Mouse (Mus musculus): ENCODE measurements around the gene Tnk1.

Tnk1 gene

DNA sequence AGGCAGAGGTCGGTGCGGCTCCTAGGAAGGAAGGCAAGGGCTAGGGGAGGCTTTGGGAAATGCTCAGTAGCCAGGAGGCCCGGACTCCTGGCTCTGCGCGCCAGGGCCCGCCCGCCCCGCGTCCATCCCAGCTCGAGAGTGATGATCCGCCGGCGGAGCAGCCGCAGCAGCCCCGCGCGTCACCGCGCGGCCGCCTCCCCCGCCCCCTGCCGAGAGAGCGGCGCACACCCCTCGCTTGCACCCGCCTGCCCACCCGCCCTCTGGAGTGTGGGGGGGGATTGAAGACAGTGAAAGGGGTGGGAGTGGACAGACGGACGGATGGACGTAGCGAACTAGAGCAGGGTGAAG lies 21.0 kb downstream of the Tnk1 start, which contains the start of gene Nlgn2:
TSS of gene Nlgn2 (minus strand) at position 181 of the 348 bp plus-strand sequence.
- no peak for DNase-seq

DNA sequence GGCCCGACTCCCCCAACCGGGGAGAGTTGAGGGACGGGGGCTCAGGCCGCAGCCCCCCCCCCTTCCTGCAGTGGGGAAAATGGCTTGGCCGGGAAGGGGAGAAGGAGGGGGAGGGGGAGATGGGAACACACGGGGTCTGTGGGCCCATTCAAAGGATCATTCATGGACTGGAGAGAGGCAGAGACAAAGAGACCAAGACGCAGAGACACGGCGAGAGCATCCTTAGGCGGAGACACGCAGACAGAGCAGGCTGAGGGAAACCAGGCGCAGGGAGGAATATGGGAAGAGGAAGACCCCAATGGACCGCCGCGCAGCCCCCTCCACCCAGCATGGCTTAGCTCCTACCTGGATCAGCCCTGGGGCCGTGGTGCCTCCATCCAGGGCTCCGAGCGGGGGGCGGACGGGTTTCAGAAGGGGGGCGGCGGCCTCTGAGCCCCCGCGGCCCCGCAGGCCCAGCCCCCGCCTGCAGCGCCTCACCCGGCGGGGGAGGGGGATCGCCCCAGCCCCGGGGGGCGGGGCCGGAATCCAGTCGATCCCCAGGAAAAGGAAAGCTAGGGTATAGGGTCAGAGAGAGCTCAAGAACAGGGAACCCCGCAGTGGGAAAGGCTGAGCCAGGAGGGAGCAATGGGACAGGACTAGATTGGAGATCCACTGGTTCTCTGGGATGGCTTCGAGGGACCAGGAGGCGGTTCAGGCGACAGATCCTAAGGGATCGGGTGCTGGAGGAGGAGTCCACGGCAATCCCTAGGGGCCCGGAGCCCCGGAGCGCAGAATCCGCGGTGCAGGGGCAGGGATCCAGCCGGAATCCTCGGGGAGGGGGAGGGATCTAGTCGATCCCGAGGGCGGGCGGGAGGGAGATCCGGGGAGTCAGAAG lies 21.6 kb downstream of the Tnk1 start:
- DNase-seq: peak; percentile 98

DNA sequence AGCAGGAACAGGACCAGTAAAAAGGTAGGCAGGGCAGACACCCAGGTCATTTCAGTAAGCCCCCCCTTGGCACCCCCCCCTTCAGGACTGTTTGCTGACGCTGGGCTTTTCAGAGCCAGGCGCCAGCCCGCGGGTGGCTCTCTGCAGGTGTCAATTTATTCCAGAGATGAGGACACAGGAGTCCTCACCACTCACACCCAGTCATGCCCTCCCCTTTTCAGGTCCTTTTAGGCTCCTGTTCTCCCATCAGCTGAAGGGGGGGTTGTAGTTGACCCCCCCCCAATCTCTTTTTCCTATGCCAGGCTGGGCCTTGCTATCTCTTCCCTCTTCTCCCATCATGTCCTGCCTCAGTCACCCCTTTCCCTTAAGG lies 22.6 kb downstream of the Tnk1 start:
- no peak for DNase-seq

DNA sequence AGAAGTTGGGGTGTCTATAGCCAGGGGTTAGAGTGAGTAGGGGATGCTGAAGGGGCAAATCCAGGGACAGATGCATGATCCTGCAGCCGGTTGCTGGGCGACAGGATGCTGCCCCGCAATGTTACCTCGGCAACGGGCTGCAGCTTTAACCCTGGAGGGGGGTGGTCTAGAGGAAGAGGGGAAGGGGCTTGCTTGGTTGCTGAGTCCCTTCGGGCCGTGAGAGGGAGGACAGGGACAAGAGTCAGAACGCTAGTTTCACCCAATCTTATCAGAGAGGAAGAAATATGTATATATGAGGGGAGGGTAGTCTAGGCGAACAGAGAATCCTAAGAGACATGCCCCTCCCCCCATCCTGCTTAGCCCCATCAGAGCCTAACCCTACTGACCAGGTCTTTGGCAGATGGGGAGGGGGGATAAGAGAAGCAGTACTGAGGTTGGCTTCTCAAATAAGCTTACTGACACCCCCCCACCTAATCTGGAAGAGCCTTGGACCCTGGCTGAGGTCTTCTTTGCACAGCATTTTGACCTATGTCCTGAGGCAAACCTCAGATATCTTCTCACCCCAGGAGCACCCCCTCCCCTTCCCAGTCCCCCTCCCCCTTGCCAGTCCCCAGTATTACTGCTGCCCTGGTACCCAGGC lies 23.1 kb downstream of the Tnk1 start:
- DNase-seq: no peak

DNA sequence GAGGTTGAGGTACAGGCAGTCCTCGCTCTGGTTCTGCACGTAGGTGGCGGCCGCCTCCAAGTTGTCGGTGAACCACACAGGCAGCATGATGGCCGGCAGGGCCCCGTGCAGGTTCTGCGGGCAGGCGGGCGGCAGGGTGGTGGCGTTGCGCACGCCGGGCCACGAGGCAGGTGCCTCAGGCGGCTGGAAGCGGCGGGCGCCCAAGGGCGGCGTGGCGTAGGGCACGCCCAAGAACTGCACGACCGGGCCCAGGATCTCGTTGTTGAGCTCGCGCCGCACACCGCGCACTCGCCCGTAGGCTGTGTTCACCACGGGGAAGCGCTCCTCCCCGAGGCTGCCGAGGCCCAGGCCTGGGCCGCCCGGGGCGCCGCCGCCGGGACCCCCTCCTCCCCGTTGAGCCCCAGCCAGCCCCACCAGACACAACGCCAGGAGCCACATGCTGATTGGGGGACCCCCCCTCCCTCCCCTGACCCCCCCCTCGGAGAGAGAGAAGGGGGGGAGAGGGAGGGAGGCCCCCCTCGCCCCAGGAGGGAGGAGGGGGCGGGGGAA lies 24.5 kb downstream of the Tnk1 start:
- DNase-seq: no peak

DNA sequence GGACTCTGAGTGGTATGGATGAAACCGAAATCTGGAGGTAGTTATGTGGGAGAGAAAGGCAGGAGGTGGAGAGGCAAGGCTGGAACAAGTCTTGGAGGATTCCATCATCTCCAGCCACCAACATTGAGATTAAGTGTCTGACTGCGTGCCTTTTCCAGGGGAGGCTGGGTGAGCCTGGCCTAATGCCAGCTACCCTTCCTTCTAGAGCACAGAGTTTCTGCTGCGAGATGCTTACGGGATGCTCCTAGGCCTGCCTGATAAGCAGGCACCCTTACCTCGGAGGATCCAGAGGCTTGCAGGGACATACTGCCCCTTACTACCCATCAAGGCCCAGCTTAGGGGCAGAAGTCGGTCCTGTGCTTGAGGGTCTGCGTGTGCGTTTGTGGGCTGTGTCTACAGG lies 25.0 kb downstream of the Tnk1 start:
- DNase-seq: no peak

DNA sequence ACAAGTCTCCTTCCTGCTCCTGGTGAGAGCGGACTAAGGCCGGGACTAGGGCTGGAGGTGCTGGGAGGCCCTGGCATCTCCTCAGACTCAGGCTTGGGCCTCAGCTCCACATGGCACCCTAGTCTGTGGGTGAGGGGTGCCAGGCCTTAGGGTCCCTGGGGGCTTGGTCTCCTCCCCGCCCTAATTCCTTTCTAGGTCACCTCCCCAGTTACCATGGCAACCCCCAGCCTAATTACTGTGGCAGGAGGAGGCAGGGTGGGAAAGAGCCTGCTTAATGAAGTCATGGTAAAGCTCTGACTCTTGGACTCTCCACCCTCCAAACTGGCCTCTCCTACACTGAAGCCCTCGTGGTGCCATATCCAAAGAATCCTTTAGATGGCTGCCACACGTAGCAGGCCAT lies 29.7 kb downstream of the Tnk1 start:
- DNase-seq: no peak

DNA sequence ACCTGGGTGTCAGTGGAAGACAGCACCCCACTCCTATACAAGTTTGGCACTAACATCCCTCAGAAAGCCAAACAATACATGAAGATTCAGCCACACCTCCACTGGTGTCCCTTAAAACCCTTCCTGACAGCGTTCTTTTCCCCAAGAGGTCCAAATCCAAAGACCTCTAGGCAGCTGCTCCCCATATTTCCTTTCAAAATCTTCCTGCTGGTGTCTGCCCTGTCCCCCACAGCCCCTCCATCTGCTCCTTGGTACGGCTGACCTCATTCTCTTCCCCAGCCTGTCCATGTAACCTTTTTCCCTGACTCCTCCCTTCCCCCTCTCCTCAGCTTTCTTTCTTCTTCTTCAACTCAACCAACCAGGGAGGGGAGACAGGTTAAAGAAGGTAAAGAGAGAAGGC lies 35.1 kb downstream of the Tnk1 start:
- no peak for DNase-seq

DNA sequence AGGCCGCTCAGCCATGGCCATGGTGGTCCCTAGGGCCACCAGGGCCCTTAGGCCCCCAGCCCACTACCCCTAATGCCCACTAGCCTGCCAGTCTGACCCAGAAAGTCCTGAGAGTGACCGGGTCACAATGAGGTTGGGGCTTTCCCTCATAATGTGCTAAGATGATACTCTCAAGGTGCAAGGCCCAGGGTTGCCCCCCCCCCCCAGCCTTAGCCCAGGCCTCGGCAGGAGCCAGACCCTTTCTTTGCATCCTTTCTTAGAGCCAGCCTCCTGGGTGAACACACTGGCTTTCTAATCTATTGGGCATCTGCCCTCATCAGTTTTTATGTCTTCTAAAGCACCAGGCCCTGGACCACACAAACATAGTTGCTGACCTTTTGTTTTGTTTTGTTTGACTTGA lies 36.5 kb downstream of the Tnk1 start, which contains the start of gene Spem1:
TSS of gene Spem1 (minus strand) at position 101 of the 400 bp plus-strand sequence.
- DNase-seq: no peak

DNA sequence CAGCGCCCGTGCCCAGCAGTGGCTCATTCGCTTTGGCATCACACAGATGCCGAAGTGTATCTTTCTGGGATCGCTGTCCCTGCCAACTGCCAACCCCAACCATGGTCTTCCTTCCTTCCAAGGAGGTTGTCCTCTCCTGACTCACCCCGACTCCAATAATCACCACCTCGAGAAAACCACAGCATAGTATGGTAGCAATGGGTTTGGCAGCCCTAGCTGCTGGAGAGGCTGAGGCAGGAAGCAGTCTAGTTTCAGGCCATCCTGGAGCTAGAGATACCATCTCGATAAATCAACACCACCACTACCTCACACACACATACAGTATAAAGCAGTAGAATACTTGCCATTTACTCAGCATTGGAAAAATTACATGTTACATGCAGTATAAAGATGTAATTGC lies 39.7 kb downstream of the Tnk1 start:
- no peak for DNase-seq

DNA sequence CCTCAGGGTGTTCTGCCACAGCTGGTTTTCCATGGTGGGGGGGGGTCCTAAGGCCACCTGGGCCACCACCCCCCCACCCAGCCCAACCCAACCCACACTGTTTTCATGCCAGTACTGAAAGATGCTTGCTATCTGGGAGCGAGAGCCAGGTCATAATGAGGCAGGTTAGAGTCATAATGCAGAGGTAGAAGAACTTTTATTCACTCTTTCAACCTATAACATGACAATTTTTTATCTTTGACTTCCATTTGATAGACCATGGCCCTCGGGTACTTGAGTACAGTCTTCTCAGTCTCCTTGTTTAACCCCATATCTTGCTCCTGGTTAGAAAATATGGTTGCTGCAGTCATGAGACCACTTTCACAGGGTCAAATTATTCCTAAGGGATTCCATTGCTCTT lies 40.2 kb downstream of the Tnk1 start, which contains the start of gene Spem2:
TSS of gene Spem2 (minus strand) at position 101 of the 400 bp plus-strand sequence.
- DNase-seq: no peak

DNA sequence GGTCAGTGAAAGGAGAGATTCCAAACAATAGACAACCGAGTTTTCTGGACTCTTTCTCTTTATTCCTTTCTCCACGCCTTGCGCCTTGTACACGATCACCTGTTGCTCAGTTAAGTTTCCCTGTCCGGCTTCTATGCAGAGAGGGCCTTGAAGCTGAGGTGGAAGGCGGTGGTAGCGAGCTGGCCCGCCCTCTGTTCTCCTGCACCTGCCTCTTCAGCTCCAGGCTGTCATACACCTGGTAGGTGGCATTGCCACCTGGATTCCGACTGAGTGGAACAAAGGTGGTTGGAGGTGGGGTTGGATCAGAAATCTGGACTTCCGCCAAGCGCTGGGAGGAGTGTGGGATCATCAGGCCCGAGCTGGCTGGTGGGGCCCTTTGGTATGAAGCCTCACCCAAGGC lies 42.0 kb downstream of the Tnk1 start:
- DNase-seq: no peak

DNA sequence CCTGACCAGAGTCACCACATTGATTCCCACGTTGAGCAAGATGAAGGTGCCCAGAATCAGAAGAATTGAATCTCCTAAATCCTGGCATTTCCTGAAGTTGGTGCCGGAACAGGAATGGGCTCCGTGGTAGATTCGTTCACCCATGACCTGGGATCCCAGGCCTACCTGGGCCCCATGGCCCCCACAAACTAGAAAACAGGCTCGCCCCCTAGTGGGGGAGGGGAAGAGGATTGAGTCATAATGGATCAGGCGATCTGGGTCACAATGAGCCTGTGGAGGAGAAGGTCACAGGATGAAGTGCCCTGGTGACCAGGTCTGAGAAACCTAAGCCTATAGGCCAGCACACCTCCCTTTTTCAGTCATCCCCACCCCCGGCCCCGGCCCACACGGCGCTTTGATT lies 43.4 kb downstream of the Tnk1 start, which contains the start of gene Gm39566:
TSS of gene Gm39566 (minus strand) at position 144 of the 400 bp plus-strand sequence.
- DNase-seq: no peak

DNA sequence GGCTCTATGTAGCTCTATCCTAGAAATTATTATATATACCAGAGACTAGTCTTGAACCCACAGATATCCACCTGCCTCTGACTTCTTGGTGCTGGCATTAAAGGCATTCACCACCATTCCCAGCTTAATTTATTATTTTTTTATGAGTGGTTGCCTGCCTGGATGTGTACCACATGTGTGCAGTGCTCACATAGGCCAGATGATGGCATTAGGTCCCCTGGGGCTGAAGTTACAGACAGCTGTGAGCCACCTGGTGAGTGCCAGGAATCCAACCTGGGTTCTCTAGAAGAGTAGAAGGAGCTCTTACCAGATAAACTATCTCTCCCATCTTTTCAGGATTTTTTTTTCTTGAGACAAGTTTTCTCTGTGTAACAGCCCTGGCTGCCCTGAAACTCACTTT lies 48.2 kb downstream of the Tnk1 start:
- no peak for DNase-seq

DNA sequence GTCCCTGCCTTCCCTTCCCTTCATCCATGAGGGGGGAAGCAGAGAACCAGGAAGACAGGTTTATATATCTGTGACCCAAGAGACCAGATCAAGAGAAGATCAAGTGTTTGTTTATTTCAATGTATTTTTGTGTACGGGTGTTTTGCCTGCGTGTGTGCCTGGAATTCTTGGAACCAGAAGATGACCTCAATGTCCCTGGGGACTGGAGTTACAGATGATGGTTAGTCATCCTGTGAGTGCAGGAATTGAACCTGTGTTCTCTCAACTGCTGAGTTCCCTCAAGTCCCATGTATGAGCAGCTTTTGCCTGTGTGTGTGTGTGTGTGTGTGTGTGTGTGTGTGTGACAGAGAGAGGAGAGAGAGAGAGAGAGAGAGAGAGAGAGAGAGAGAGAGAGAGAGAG lies 50.9 kb downstream of the Tnk1 start:
- no peak for DNase-seq

DNA sequence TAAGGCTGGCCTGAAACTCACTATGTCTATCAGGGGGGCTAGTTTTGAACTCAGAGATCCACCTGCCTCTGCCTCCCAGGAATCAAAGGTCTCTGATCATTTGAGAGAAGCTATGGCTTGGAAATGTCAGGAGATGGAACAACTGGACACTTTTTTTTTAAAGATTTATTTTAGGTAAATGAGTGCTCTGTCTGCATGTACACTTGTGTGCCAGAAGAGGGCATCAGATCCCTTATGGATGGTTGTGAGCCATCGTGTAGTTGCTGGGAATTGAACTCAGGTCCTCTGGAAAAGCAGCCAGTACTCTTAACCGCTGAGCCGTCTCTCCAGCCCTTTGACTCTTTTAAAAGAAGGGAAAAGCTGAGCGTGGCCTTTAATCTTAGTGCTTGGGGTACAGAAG lies 52.2 kb downstream of the Tnk1 start:
- DNase-seq: no peak

DNA sequence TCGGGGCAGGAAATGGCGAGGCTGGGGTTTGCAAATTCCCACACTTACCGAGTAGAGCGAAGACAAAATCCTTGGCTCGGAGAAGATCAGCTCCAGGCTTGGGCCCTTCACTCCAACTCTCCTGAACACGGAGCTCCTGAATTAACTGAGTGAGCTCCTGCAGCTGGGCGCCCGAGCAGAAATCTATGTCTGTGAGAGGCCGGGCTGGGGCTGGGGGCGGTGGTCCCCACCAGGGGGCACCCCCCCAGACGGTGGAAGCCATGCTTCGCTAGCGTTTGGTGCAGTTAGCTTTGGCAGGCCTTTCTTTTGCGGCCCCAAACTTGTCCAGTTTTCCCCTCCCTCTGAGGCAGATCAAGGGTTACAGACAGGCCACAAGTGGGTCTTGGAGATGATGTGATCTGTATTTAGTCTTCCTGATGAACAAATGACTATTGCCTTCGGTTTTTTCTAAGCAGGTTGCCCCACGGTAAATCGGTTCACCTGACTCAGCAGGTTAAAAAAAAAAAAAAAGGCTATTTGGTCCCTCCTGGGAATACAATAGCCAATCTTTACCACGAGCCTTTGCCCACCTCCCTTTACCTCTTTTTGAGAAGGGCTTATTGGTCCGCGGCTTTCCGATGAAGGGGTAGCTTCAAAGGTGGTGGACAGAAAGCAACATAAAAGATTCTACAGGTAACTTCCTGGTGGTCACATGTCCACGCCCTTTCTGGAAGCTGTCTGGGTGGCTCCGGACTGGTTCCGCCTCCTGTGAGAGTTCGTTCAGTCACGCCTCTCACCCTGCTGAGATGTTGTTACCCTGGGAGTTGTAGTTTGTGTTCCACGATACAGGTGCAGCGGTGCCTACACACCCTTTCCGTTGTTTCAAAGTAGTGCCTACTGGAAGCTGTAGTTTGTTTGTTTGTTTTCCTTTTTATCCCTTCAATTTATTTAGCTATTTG lies 53.3 kb downstream of the Tnk1 start, which contains the start of gene Tmem102:
TSS of gene Tmem102 (minus strand) at position 653 of the 938 bp plus-strand sequence.
- peak; percentile 91 for DNase-seq

DNA sequence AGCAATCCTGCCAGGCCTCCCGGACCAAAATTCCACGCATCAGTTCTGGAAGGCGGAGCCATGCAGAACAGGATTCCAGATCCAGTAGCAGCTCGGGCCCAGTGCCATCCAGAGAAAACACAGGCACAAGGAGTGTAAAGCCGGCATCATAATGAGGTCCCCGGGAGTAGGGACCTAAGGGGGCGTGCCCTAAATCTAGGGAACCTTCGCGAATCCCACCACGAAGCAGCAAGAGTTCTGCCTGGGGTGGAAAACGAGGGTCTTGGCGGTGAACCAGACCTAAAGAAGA lies 53.9 kb downstream of the Tnk1 start:
- peak; percentile 96 for DNase-seq

DNA sequence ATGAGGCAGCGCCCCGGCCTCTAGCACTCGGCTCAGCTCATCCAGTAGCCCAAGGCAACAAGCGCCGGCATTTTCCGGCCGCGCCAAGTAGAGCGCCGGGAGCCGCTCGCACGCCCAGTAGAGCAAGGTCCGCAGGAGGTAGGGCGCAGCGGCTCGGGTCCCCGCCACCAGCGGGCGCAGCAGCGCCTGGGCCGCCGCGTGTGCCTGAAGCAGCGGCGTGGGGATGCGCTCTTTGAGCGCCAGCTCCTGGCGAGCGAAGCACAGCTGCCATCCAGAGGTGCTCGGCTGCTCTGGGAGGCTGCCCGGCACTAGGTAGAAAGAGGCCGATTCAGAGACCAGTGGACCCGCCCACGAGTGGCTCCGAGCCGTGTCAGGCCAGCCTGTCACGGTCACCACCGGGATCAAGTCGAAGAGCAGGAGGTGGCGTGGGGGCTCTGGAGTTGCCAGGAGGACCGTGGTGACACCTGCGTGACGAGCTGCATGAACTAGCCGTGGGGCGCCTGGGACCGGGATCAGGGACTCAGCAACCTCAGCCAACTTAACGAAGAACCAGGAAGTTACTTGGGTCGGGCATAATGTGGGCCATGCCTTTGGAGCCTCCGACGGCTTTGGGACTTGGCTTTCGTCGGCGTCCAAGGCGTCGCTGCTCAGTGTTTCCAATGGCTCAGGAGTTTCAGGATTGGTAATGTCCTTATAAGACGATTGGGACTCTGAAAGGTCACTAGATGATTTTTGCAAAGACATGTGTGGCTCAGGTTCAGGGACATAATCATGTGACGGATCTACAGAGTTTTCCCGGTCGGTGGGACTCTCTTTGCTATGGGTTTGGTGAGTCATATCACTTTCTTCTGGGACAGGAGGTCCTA lies 54.5 kb downstream of the Tnk1 start:
- DNase-seq: peak; percentile 98

DNA sequence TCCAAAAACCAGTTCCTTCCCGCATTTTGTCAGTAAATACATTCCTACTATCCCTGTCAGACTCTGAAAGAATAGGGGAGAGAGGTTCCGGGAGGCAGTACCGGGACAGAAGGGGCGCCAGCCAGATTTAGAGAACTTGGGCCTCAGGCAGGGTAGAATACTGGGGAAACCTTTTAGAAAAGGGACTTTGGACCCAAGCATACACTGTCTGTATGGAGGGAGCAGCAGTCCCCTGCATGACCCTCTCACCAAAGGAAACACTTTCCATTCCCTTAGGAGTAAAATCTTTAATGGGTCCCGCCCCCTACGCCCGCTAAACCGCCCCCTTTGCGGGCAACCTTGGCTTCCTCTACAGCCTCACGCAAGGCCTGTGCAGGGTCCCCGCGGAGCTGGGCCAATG lies 55.2 kb downstream of the Tnk1 start:
- no peak for DNase-seq

DNA sequence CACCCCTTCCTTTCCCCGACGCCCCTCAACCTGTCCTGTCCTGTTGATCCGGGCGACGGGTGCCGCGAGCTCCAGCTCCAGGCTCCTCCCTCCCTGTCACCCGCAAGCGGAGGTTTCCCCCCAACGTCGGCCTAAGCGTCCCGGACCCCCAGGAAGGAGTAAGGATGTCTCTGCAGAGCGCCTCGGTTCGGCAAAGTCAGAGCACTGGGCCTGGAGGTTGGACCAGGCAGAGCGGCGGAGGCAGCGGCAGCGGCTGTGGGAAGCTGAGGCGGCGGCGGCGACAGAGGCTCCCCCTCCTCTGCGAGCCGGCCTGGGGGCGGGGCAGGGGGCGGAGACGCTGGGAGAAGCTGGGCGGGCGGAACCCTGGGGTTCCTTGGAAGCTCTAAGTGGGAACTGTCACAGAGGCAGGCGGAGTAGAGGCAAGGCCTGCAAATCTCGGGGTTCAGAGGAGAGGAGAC lies 55.9 kb downstream of the Tnk1 start:
- peak; percentile 99 for DNase-seq

Data from heart, adult 11 months (tissue).